Mouse (Mus musculus) spleen, adult 2 months (tissue): ENCODE data around the gene Gm525. TPM values are rescaled to one million over a fixed set of nuclear protein-coding genes. Genes with fewer than 3 reads are reported as not detected.

Source experiments
- DNase-seq, 2 experiments: peaks; one replicate each; pipeline versions ENCODE4 v3.0.0 to v3.0.0-alpha.2; 2012 to 2021; ENCODE audit warnings: low spot score in 2 of 2, low read depth in 1 of 2
- H3K27ac ChIP-seq: fragments of 200-500 bp; 2 replicates; pipeline ENCODE4 v1.5.1; 2012; ENCODE audit warnings: low read length, inconsistent platforms; ENCODE audit not compliant: insufficient read depth
- H3K27me3 ChIP-seq: fragments of 200-500 bp; 2 replicates; pipeline ENCODE4 v1.6.1; 2012; ENCODE audit warnings: mild to moderate bottlenecking, moderate library complexity, low read length, inconsistent platforms; ENCODE audit not compliant: control insufficient read depth, insufficient read depth
- H3K36me3 ChIP-seq: fragments of 200-500 bp; 2 replicates; pipeline ENCODE4 v1.6.1; 2012; ENCODE audit warnings: mild to moderate bottlenecking, low read length, inconsistent platforms; ENCODE audit not compliant: control insufficient read depth, insufficient read depth
- H3K4me1 ChIP-seq: fragments of 200-500 bp; 2 replicates; pipeline ENCODE4 v1.6.1; 2011; ENCODE audit warnings: inconsistent platforms; ENCODE audit not compliant: control insufficient read depth, insufficient read depth, insufficient read length
- H3K4me3 ChIP-seq: fragments of 200-500 bp; 2 replicates; pipeline ENCODE4 v1.5.1; 2011; ENCODE audit warnings: mild to moderate bottlenecking, inconsistent platforms; ENCODE audit not compliant: insufficient read depth, insufficient read length; ENCODE audit errors: extremely low read depth
- CTCF ChIP-seq: fragments of 200-500 bp; IDR thresholded peaks from 2 replicates; pipeline ENCODE4 v1.5.1; 2011; ENCODE audit warnings: mild to moderate bottlenecking, inconsistent platforms; ENCODE audit not compliant: insufficient read depth, insufficient read length, insufficient replicate concordance; ENCODE audit errors: extremely low read depth
- POLR2A ChIP-seq: fragments of 200-500 bp; IDR thresholded peaks from 2 replicates; pipeline ENCODE4 v1.6.1; 2011; ENCODE audit warnings: low read depth, low read length, inconsistent platforms
- WGBS: fragments of 180-500 bp; shearing (Covaris S2); methylation state at CpG from one replicate; pipeline ENCODE4 v1.1.7; 2018; 5-methylcytosine and 5-hydroxymethylcytosine counted together
- polyA plus RNA-seq: library from polyadenylated mRNA; depleted of rRNA; stranded (reverse); fragments of >200 nt; gene quantifications from 2 replicates; pipeline ENCODE4 v1.2.3, GENCODE M21; 2012

Gm525 gene
- polyA plus RNA-seq, 1 experiment: not detected

DNA sequence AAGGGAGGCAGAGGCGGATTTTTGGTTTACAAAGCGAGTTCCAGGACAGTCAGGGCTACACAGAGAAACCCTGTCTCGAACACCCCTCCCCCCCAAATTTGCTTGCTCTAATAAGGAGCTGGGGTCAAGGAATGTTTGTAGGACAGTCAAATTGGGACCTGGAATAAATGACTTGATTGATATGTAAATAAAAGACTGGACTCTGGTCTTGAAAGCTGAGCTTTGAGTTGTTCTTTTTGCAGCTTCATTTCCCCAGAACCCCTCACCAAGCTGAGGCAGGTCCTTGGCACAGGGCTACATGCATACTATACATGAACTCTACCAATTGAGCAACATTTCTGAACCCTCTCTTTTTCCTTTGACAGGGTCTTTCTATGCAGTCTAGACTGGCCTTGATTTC is 27.6 kb upstream of the Gm525 start:
- TF ChIP-seq CTCF (no peak), POLR2A (no peak)
- WGBS: 94% methylated on average over 3 of the region's 3 CpGs
- H3K27ac ChIP-seq: no peak overlapping the region
- no peak overlapping the region; the same call in 1 of the 2 replicates for H3K4me3 ChIP-seq
- no peaks in the 10 kb centered on the region for H3K4me1 ChIP-seq
- H3K27me3 ChIP-seq: no peaks in the 10 kb centered on the region
- H3K36me3 ChIP-seq: peaks cover 36% of the 10 kb centered on the region
- no peak for DNase-seq

DNA sequence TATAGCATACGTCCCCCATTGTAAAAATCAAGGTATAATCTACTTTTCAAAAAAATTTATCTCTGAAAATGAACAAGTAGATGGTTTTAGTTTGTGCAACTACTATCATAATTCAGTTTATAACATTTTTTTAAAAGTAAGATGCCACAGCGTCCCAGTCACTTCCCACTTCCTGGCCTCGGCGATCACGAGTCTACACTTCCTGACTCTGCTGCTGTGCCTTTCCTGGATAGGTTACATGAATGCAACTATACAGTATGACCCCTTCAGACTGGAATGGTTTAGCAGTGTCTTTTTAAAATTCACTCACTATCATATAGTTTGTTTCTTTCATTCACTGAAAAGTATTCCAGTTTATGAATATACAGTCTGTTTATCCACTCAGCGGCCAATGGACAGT is 21.9 kb upstream of the Gm525 start:
- H3K36me3 ChIP-seq: peaks cover 24% of the 10 kb centered on the region
- no peak overlapping the region for H3K4me3 ChIP-seq
- no peak overlapping the region for H3K27ac ChIP-seq
- 56% methylated on average over 6 of the region's 6 CpGs for WGBS
- H3K4me1 ChIP-seq: no peaks in the 10 kb centered on the region
- TF ChIP-seq POLR2A: no peak
- no peak for TF ChIP-seq CTCF
- DNase-seq: no peak
- no peaks in the 10 kb centered on the region for H3K27me3 ChIP-seq

DNA sequence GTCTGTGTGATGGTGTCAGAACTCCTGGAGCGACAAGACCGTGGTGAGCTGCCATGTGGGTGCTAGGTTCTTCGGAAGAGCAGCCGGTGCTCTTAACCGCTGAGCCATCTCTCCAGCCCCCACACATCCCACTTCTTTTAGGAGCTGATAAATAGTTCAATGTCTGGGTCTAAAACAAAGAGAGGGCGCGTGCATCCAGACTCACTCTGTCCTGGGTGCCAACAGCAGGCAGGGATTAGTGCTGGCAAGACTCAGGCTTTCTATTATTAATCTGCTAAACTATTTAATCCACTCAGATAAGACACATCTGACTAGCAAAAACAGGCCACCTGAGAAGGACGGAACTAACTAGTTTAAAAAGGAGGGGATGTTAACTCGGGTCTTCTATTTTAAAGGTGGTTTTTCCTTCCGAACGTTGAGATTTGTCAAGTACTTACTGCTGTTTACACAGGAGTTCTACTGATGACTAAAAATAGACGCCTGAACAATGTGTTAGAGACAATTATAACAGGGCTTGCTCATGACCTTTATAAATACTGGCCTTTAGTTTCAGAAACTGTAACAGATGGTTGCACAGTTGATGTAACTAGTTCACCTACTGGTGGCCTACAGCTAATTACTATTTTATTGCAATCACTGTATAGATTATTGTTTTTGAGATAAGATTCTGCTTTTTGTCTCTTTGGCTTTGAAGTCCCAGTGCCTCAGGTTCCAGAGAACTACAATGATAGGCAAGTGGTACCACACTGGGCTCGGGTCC is 17.5 kb upstream of the Gm525 start:
- WGBS: 89% methylated on average over 13 of the region's 13 CpGs
- Histone ChIP-seq H3K27me3 (no peaks in the 10 kb centered on the region), H3K27ac (no peak overlapping the region), H3K4me1 (peaks cover 5% of the 10 kb centered on the region; the same call in 1 of the 2 replicates), H3K36me3 (peaks cover 9% of the 10 kb centered on the region), H3K4me3 (no peak overlapping the region)
- DNase-seq: no peak
- TF ChIP-seq CTCF (no peak), POLR2A (no peak)

DNA sequence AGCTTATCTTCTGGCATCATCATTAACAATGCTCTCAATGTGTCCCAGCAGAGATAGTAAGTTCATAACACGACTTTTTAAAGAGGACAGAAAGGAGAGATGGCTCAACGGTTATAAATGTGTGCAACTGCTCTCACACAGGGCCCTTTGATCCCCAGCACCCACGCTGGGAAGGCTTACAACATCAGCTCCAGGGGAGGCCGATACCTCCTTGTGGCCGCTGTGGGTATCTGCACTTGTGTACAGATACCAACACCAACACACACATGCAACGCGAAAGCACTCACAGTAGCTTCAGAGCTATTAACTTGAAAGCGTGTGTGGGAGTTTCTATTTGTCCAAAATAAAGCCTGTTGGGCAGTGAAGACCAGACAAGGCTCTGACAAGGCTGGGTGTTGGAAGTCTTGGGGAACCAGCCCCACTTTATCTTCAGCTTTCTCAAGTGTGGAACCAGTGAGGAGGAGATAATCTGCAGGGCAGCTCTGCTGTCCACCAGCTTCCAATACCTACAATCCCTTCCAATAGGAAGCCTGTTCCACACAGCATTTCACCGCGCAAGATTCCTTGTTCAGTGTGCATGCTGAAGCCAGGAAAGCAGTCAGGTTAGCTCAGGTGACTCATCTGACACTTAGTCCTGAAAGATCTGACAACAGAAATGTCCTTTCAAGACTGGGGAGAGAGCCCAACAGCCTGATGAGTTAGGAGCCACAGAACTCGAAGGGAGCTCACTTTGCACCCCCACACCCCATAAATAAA is 14.9 kb upstream of the Gm525 start:
- no peak for DNase-seq
- 58% methylated on average over 11 of the region's 11 CpGs for WGBS
- H3K4me3 ChIP-seq: peak overlapping the region; percentile 2; the same call in 1 of the 2 replicates
- H3K4me1 ChIP-seq: peaks cover 5% of the 10 kb centered on the region; the same call in 1 of the 2 replicates
- no peaks in the 10 kb centered on the region for H3K27me3 ChIP-seq
- TF ChIP-seq CTCF: peak; percentile 3; the same call in 1 of the 2 replicates
- no peak for TF ChIP-seq POLR2A
- peaks cover 6% of the 10 kb centered on the region for H3K36me3 ChIP-seq
- H3K27ac ChIP-seq: no peak overlapping the region

DNA sequence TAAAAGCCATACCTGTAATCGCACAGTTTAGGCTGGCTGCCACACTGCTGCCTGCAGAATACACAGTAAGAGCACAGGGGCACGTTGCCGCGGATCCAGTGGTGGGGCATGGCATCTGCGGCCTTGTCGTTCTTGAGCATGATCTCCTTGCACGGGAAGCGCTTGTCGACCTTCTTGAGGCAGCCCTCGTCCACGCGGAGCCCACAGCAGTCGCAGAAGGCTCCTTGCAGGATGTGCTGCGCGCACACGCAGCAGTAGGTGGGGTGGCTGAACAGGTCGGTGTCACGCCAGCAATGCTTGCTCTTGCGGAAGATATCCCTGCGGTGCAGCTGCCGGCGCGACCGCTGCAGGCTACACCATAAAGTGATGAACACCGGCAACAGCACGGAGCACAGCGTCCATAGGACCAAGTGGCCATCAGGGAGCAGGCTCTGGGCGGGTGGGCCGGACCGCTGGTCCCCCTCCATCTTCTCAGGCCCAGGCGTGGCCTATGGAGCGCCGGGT is 13.7 kb upstream of the Gm525 start:
- 1% methylated on average over 33 of the region's 33 CpGs for WGBS
- no peak for TF ChIP-seq CTCF
- no peak for TF ChIP-seq POLR2A
- peak overlapping the region; percentile 73 for H3K4me3 ChIP-seq
- no peaks in the 10 kb centered on the region for H3K27me3 ChIP-seq
- H3K4me1 ChIP-seq: peaks cover 5% of the 10 kb centered on the region; the same call in 1 of the 2 replicates
- peaks cover under 1% of the 10 kb centered on the region for H3K36me3 ChIP-seq
- H3K27ac ChIP-seq: 0 out of 2 replicates have a peak overlapping the region, but pooled peaks have one; percentile 21
- peak in 1 of 2 experiments; percentile 39 for DNase-seq

DNA sequence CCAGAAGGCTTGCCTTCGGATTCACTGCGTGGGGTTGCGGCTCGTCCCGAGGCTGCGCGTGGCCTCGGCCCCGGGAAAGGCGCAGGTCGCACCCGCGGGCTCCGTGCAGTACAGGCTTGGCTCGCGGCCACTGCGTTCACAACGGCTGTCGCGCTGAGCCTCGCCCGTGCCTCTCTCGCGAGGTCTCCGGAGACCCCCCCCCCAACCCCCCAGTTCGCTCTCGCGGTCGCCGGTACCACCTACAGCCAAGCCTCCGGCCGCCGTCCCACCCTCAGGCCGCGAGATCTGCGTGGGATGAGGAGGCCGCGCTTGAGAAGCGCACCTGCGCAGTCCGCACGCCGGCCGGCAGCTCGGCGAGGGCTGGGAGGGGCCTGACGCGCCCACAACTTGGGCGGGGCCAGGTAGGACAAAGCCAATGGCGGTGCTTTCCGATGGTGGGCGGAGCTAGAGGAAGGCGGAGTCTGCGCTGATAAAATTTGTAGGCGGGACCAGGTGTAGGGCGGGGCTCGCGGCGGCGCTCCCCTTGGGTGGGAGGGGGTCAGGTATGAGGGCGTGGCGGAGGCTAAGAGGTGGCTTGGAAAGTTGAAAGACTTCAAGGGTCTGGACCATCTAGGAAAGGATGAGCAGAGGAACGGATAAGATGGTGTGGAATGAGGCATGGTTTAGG is 13.1 kb upstream of the Gm525 start:
- H3K27ac ChIP-seq: 0 out of 2 replicates have a peak overlapping the region, but pooled peaks have one; percentile 21
- no peaks in the 10 kb centered on the region for H3K36me3 ChIP-seq
- H3K4me1 ChIP-seq: peaks cover 5% of the 10 kb centered on the region; the same call in 1 of the 2 replicates
- peak; percentile 82 to 92 for DNase-seq
- peak overlapping the region; percentile 73 for H3K4me3 ChIP-seq
- 1% methylated on average over 63 of the region's 63 CpGs for WGBS
- no peaks in the 10 kb centered on the region for H3K27me3 ChIP-seq
- TF ChIP-seq POLR2A: peak; percentile 13; the same call in 1 of the 2 replicates
- TF ChIP-seq CTCF: no peak
